Mouse (Mus musculus) heart, adult 8-10 months (tissue): ENCODE measurements around the gene Nup188. TPM values are rescaled to one million over a fixed set of nuclear protein-coding genes. Genes with fewer than 3 reads are reported as not detected.

Source experiments
- DNase-seq: peaks from one replicate; pipeline ENCODE4 v3.0.0; 2022; ENCODE audit warnings: low spot score
- total RNA-seq, 4 experiments: library from RNA; stranded (reverse); gene quantifications; 2 replicates each; pipeline ENCODE4 v1.2.4; 2022

Nup188 gene
- total RNA-seq, 4 experiments from 2014 or later = 15.3 to 19.8 (median 16.4) TPM

- DNase-seq = no peak
Measured at GRCm38 (mm10) chr2:30285004-30285403, 1.2 kb upstream of the Nup188 start.

- DNase-seq = no peak
Measured at GRCm38 (mm10) chr2:30285416-30286181, 598 bp upstream of the Nup188 start.

GRCm38 (mm10) chr2:30287027-30287373, 803 bp downstream of the Nup188 start:
- DNase-seq = no peak

GRCm38 (mm10) chr2:30299525-30299924, 13.3 kb downstream of the Nup188 start:
- no peak for DNase-seq

- DNase-seq = no peak
Measured at GRCm38 (mm10) chr2:30299966-30300365, 13.8 kb downstream of the Nup188 start.

GRCm38 (mm10) chr2:30306087-30306486, 19.9 kb downstream of the Nup188 start:
- DNase-seq = no peak

- no peak for DNase-seq
Measured at GRCm38 (mm10) chr2:30309351-30309750, 23.2 kb downstream of the Nup188 start.

GRCm38 (mm10) chr2:30311481-30311880, 25.3 kb downstream of the Nup188 start:
- no peak for DNase-seq

- no peak for DNase-seq
Measured at GRCm38 (mm10) chr2:30316136-30316535, 29.9 kb downstream of the Nup188 start.

GRCm38 (mm10) chr2:30316955-30317354, 30.8 kb downstream of the Nup188 start:
- no peak for DNase-seq

- no peak for DNase-seq
Measured at GRCm38 (mm10) chr2:30319260-30319659, 33.1 kb downstream of the Nup188 start.

GRCm38 (mm10) chr2:30323111-30323510, 36.9 kb downstream of the Nup188 start:
- DNase-seq = no peak

- DNase-seq = no peak
Measured at GRCm38 (mm10) chr2:30325296-30325695, 39.1 kb downstream of the Nup188 start.

GRCm38 (mm10) chr2:30327276-30327675, 41.1 kb downstream of the Nup188 start:
- DNase-seq = no peak

- DNase-seq = no peak
Measured at GRCm38 (mm10) chr2:30328791-30329190, 42.6 kb downstream of the Nup188 start.

- DNase-seq = no peak
Measured at GRCm38 (mm10) chr2:30335324-30335723, 49.1 kb downstream of the Nup188 start.

GRCm38 (mm10) chr2:30336174-30336915, 50.1 kb downstream of the Nup188 start:
- DNase-seq = no peak

GRCm38 (mm10) chr2:30337179-30337578, 51.0 kb downstream of the Nup188 start:
- no peak for DNase-seq

GRCm38 (mm10) chr2:30342061-30342460, 55.9 kb downstream of the Nup188 start:
- DNase-seq = no peak

GRCm38 (mm10) chr2:30342544-30342943, 56.3 kb downstream of the Nup188 start:
- no peak for DNase-seq

- DNase-seq = peak; percentile 26
Measured at GRCm38 (mm10) chr2:30343601-30344137, 57.5 kb downstream of the Nup188 start.

- no peak for DNase-seq
Measured at GRCm38 (mm10) chr2:30345971-30346676, 59.9 kb downstream of the Nup188 start.
